Mouse (Mus musculus) thymus, adult 2 months (tissue): ENCODE results near the gene Cyp2u1. TPM values are rescaled to one million over a fixed set of nuclear protein-coding genes. Genes with fewer than 3 reads are reported as not detected.

Source experiments
- DNase-seq: peaks from one replicate; pipeline ENCODE4 v3.0.0; 2021
- H3K27ac ChIP-seq: fragments of 200-500 bp; 2 replicates; pipeline ENCODE4 v1.5.1; 2012; ENCODE audit warnings: low read length, control low read depth; ENCODE audit not compliant: control insufficient read depth, insufficient read depth
- H3K27me3 ChIP-seq: fragments of 200-500 bp; 2 replicates; pipeline ENCODE4 v1.6.1; 2012; ENCODE audit warnings: mild to moderate bottlenecking, low read length, moderate library complexity, mixed read lengths; ENCODE audit not compliant: control insufficient read depth, insufficient read depth
- H3K36me3 ChIP-seq: fragments of 200-500 bp; 2 replicates; pipeline ENCODE4 v1.6.1; 2012; ENCODE audit warnings: mild to moderate bottlenecking, low read length, moderate library complexity; ENCODE audit not compliant: control insufficient read depth, insufficient read depth
- H3K4me1 ChIP-seq: fragments of 200-500 bp; replicated peaks from 2 replicates; pipeline ENCODE4 v1.6.1; 2012; ENCODE audit warnings: low read length; ENCODE audit not compliant: control insufficient read depth, insufficient read depth
- H3K4me3 ChIP-seq: fragments of 200-500 bp; 2 replicates; pipeline ENCODE4 v1.5.1; 2012; ENCODE audit warnings: mild to moderate bottlenecking, low read length, control low read depth, moderate library complexity; ENCODE audit not compliant: control insufficient read depth, insufficient read depth
- CTCF ChIP-seq: fragments of 200-500 bp; IDR thresholded peaks from 2 replicates; pipeline ENCODE4 v1.5.1; 2012; ENCODE audit warnings: mild to moderate bottlenecking, control low read depth, low read length, moderate library complexity, borderline replicate concordance; ENCODE audit not compliant: control insufficient read depth, poor library complexity, insufficient read depth; ENCODE audit errors: extremely low read depth
- POLR2A ChIP-seq: fragments of 200-500 bp; IDR thresholded peaks from 2 replicates; pipeline ENCODE4 v1.6.1; 2012; ENCODE audit warnings: mild to moderate bottlenecking, low read length, control low read depth, moderate library complexity; ENCODE audit not compliant: control insufficient read depth, poor library complexity, insufficient read depth; ENCODE audit errors: extremely low read depth
- WGBS: fragments of 180-500 bp; shearing (Covaris S2); methylation state at CpG from one replicate; pipeline ENCODE4 v1.1.7; 2018; 5-methylcytosine and 5-hydroxymethylcytosine counted together
- polyA plus RNA-seq: library from polyadenylated mRNA; depleted of rRNA; stranded (reverse); fragments of >200 nt; gene quantifications from 2 replicates; pipeline ENCODE4 v1.2.3, GENCODE M21; 2012

The Cyp2u1 gene
- polyA plus RNA-seq, 1 experiment: 1.2 TPM

GRCm38 (mm10) chr3:131312340-131312739 lies 9.3 kb upstream of the Cyp2u1 start:
- DNase-seq: no peak
- H3K36me3 ChIP-seq: no peaks in the 10 kb centered on the region
- TF ChIP-seq POLR2A (no peak), CTCF (no peak)
- H3K4me1 ChIP-seq: no peaks in the 10 kb centered on the region
- no peak overlapping the region for H3K27ac ChIP-seq
- H3K27me3 ChIP-seq: no peaks in the 10 kb centered on the region
- no peak overlapping the region for H3K4me3 ChIP-seq
- WGBS: 91% methylated on average over 9 of the region's 9 CpGs

GRCm38 (mm10) chr3:131310572-131310971 lies 7.5 kb upstream of the Cyp2u1 start:
- H3K27ac ChIP-seq: no peak overlapping the region
- H3K4me3 ChIP-seq: no peak overlapping the region
- H3K36me3 ChIP-seq: no peaks in the 10 kb centered on the region
- no peak for TF ChIP-seq POLR2A
- no peak for TF ChIP-seq CTCF
- H3K4me1 ChIP-seq: no peaks in the 10 kb centered on the region
- DNase-seq: no peak
- 94% methylated on average over 4 of the region's 4 CpGs for WGBS
- H3K27me3 ChIP-seq: no peaks in the 10 kb centered on the region

- Histone ChIP-seq H3K36me3 (no peaks in the 10 kb centered on the region), H3K27me3 (no peaks in the 10 kb centered on the region), H3K4me3 (no peak overlapping the region), H3K4me1 (no peaks in the 10 kb centered on the region), H3K27ac (no peak overlapping the region)
- WGBS: 95% methylated on average over 3 of the region's 3 CpGs
- no peak for TF ChIP-seq POLR2A
- TF ChIP-seq CTCF: no peak
- DNase-seq: no peak
These were observed 4.8 kb upstream of the Cyp2u1 start for GRCm38 (mm10) chr3:131307811-131308210.

DNA sequence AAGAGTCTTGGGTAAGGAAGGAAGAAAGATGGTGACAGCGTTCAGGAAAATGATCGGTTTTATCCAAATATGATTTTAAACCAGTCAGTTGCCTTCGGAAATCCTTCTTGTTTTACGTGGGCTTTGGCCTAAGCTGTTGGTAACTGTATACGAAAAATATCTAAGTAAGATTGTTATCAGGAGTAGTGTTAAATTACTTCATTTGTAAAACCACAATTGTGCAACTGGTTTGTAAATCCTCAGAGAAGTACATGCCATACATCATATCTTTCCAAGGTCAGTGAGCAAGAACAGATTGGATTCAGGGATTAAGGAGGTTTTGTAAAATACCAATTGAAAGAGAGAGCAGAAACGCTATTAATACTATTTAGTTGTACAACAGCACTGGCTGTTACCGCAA lies 3.2 kb upstream of the Cyp2u1 start:
- no peak for DNase-seq
- Histone ChIP-seq H3K4me1 (peaks cover 5% of the 10 kb centered on the region), H3K36me3 (no peaks in the 10 kb centered on the region), H3K27ac (no peak overlapping the region), H3K27me3 (no peaks in the 10 kb centered on the region), H3K4me3 (no peak overlapping the region)
- WGBS: 90% methylated on average over 7 of the region's 7 CpGs
- no peak for TF ChIP-seq POLR2A

DNA sequence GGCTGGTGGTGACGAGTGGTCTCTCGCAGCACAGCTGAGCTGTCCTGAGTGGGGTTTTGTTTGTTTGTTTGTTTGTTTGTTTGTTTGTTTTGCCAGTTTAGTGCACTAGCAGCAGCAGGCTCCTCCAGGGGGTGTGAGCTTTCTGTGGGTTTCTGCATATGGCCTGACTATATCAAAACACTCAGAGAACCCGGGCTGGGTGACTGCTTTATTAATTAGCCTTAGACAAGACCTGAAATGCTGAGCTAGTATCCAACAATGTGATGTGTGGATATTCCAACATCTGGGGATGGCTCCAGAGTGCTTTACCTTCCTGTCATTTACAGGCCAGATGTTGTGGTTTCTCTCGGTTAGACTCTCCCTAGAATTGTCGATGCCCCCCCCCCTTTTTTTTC lies 290 bp upstream of the Cyp2u1 start:
- no peak overlapping the region for H3K27ac ChIP-seq
- no peak for DNase-seq
- H3K36me3 ChIP-seq: no peaks in the 10 kb centered on the region
- peaks cover 5% of the 10 kb centered on the region for H3K4me1 ChIP-seq
- WGBS: 1% methylated on average over 5 of the region's 5 CpGs
- no peaks in the 10 kb centered on the region for H3K27me3 ChIP-seq
- TF ChIP-seq CTCF: no peak
- no peak for TF ChIP-seq POLR2A
- H3K4me3 ChIP-seq: peak overlapping the region; percentile 19

- Histone ChIP-seq H3K4me1 (peaks cover 5% of the 10 kb centered on the region), H3K27ac (no peak overlapping the region), H3K4me3 (no peak overlapping the region), H3K27me3 (no peaks in the 10 kb centered on the region), H3K36me3 (no peaks in the 10 kb centered on the region)
- DNase-seq: no peak
- TF ChIP-seq POLR2A: no peak
- TF ChIP-seq CTCF: no peak
- WGBS: 11% methylated on average over 6 of the region's 6 CpGs
These were observed 3.1 kb downstream of the Cyp2u1 start for GRCm38 (mm10) chr3:131299908-131300307.

- TF ChIP-seq CTCF (no peak), POLR2A (no peak)
- Histone ChIP-seq H3K4me3 (no peak overlapping the region), H3K27ac (no peak overlapping the region), H3K4me1 (peaks cover 5% of the 10 kb centered on the region), H3K27me3 (no peaks in the 10 kb centered on the region), H3K36me3 (no peaks in the 10 kb centered on the region)
- DNase-seq: no peak
- WGBS: 93% methylated on average over 9 of the region's 9 CpGs
These were observed 3.9 kb downstream of the Cyp2u1 start for GRCm38 (mm10) chr3:131299078-131299477.
